In genomic region chr11:69663795-69664194, GRCm38 (mm10) we compare ENCODE assay signal across 9 mouse cellular contexts. TPM values are rescaled to one million over a fixed set of nuclear protein-coding genes. Genes with fewer than 3 reads are reported as not detected.
DNase-seq lines count a peak whose midpoint lies in the region; ATAC-seq and TF ChIP-seq lines count a peak whose summit lies in the region.
"Had no signal": no experiment of that assay in that cellular context is flagged by ENCODE, and none has a peak within 500 bp of the region (broad histone marks: within the 10 kb centered on the region; RNA-seq: fewer than 3 reads in every experiment).

No protein-coding gene starts in this region.

- WGBS in embryonic facial prominence, embryonic 14.5 days: 87% methylated on average over 6 of the region's 6 CpGs
- 78% methylated on average over 6 of the region's 6 CpGs for WGBS in liver, embryonic 11.5 days

- H3K4me2 ChIP-seq in embryonic facial prominence, embryonic 14.5 days (ENCODE audit: low read depth, low read length): no peak overlapping the region
- peak overlapping the region; percentile 75 for H3K4me2 ChIP-seq in liver, embryonic 11.5 days

- no peak overlapping the region for H3K4me3 ChIP-seq in ES-E14 (ENCODE audit: insufficient read depth in 1 of 2, low read depth in 1 of 2, low read length in 2 of 2, poor library complexity in 1 of 2, severe bottlenecking in 1 of 2)
- no peak overlapping the region for H3K4me3 ChIP-seq in embryonic facial prominence, embryonic 14.5 days (ENCODE audit: low read depth, low read length)
- peak overlapping the region; percentile 60 for H3K4me3 ChIP-seq in liver, embryonic 11.5 days (ENCODE audit: low read depth, low read length)

- H3K27me3 ChIP-seq in embryonic facial prominence, embryonic 14.5 days (replicated peaks; ENCODE audit: control insufficient read depth, insufficient read depth, low read length): no peaks in the 10 kb centered on the region
- H3K27me3 ChIP-seq in liver, embryonic 11.5 days (replicated peaks; ENCODE audit: control insufficient read depth, insufficient read depth, low read length): no peaks in the 10 kb centered on the region

- intact Hi-C loops in heart, postnatal 25 days (cut with DNase I): no loop called here

- H3K4me1 ChIP-seq in ES-E14 (ENCODE audit: control insufficient read depth in 2 of 2, insufficient read depth in 2 of 2, low read length in 2 of 2, poor library complexity in 1 of 2): peaks cover 0 to 10% of the 10 kb centered on the region in 2 experiments; a peak in 1 of 4 replicates
- peaks cover 7% of the 10 kb centered on the region for H3K4me1 ChIP-seq in embryonic facial prominence, embryonic 14.5 days (ENCODE audit: control insufficient read depth, insufficient read depth, low read length)
- H3K4me1 ChIP-seq in liver, embryonic 11.5 days (replicated peaks; ENCODE audit: control insufficient read depth, insufficient read depth, low read length): peaks cover 23% of the 10 kb centered on the region

- no peak for ATAC-seq in embryonic facial prominence, embryonic 14.5 days (ENCODE audit: low read depth)
- no peak for ATAC-seq in liver, embryonic 11.5 days (replicated peaks; ENCODE audit: low FRiP score)

- H3K27ac ChIP-seq in ES-E14 (ENCODE audit: insufficient read depth, low read depth, low read length, poor library complexity, severe bottlenecking): peak overlapping the region; percentile 96; the same call in 1 of the 2 replicates
- peak overlapping the region; percentile 93 for H3K27ac ChIP-seq in embryonic facial prominence, embryonic 14.5 days (replicated peaks; ENCODE audit: low read depth, low read length)
- peak overlapping the region; percentile 94; the same call in 1 of the 2 replicates for H3K27ac ChIP-seq in liver, embryonic 11.5 days (ENCODE audit: low read depth, low read length)

- no peaks in the 10 kb centered on the region for H3K9me3 ChIP-seq in ES-E14 (ENCODE audit: control insufficient read depth, insufficient read depth, low read depth, low read length)
- no peaks in the 10 kb centered on the region for H3K9me3 ChIP-seq in embryonic facial prominence, embryonic 14.5 days (ENCODE audit: control insufficient read depth, low read length)
- no peaks in the 10 kb centered on the region for H3K9me3 ChIP-seq in liver, embryonic 11.5 days (ENCODE audit: control insufficient read depth, low read length)

- DNase-seq in heart, adult 9 months (ENCODE audit: low spot score in 2 of 2): peak; percentile 39 to 50
- DNase-seq in heart, postnatal 25 days (ENCODE audit: low spot score): no peak
- DNase-seq in ES-E14 (ENCODE audit: low read depth, low spot score): no peak
- DNase-seq in embryonic facial prominence, embryonic 14.5 days (ENCODE audit: low spot score): no peak
- DNase-seq in liver, embryonic 11.5 days (ENCODE audit: low spot score): no peak
- no peak for DNase-seq in ovary, adult 18-20 months (ENCODE audit: low spot score)
- no peak for DNase-seq in right cerebral cortex, adult 2 months (ENCODE audit: low spot score in 2 of 2)
- DNase-seq in right cerebral cortex, postnatal 4 days: no peak

- in situ Hi-C loops in ES-E14 (cut with MboI; ENCODE audit: low sequenced_read_pairs in 2 of 2, unreplicated experiment in 2 of 2): no loop called here

- peak overlapping the region; percentile 81; the same call in 1 of the 2 replicates for H3K9ac ChIP-seq in ES-E14 (ENCODE audit: insufficient read depth, low read depth, low read length, poor library complexity, severe bottlenecking)
- H3K9ac ChIP-seq in embryonic facial prominence, embryonic 14.5 days (ENCODE audit: low read depth, low read length): 0 out of 2 replicates have a peak overlapping the region, but pooled peaks have one; percentile 6
- H3K9ac ChIP-seq in liver, embryonic 11.5 days (ENCODE audit: low read depth, low read length): peak overlapping the region; percentile 81

- H3K36me3 ChIP-seq in ES-E14 (ENCODE audit: control insufficient read depth, insufficient read depth, low read length, poor library complexity, severe bottlenecking): peaks cover 27% of the 10 kb centered on the region
- H3K36me3 ChIP-seq in embryonic facial prominence, embryonic 14.5 days (ENCODE audit: control insufficient read depth, insufficient read depth, low read length): peaks cover 60% of the 10 kb centered on the region
- H3K36me3 ChIP-seq in liver, embryonic 11.5 days (ENCODE audit: control insufficient read depth, insufficient read depth, low read length): peaks cover 33% of the 10 kb centered on the region

TF ChIP-seq in ES-E14, 5 proteins besides CTCF, POLR2A, EP300 and RAD21:
- TF ChIP-seq ZNF384 (IDR thresholded peaks at IDR 0.05; ENCODE audit: low read depth, low read length) (no peak), ZC3H11A (IDR thresholded peaks at IDR 0.05; ENCODE audit: borderline replicate concordance, low read depth, low read length) (no peak), CHD2 (IDR thresholded peaks at IDR 0.05; ENCODE audit: low read depth, low read length) (no peak), HCFC1 (IDR thresholded peaks at IDR 0.05; ENCODE audit: borderline replicate concordance, insufficient read depth, low read length) (no peak), MAFK (IDR thresholded peaks at IDR 0.05; ENCODE audit: insufficient read depth, low read depth, low read length) (no peak)

RNA-seq across cellular contexts. Expression of gene Mpdu1, which starts 1.4 kb away (rescaled TPM):
- 10 to 100 TPM; 15.2 to 16.5 TPM for total RNA-seq in heart, postnatal 25 days (2021)
- total RNA-seq in ES-E14 (2012; rRNA removed): 258 and 349 TPM in 2 replicates
- 29.1 and 33.6 TPM in 2 replicates for polyA plus RNA-seq in embryonic facial prominence, embryonic 14.5 days (2014; fragmentation: Nextera tagmentation; extraction: Ambion mirVana)
- 20.7 and 24.0 TPM in 2 replicates for polyA plus RNA-seq in liver, embryonic 11.5 days (2014; fragmentation: Nextera tagmentation; extraction: Ambion mirVana)

RNA-seq across cellular contexts. Expression of gene Cd68, which starts 2.2 kb away (rescaled TPM):
- 1 to 10 TPM; 7.1 to 7.7 TPM for total RNA-seq in heart, postnatal 25 days (2021)
- 23.4 and 32.7 TPM in 2 replicates for total RNA-seq in ES-E14 (2012; rRNA removed)
- polyA plus RNA-seq in embryonic facial prominence, embryonic 14.5 days (2014; fragmentation: Nextera tagmentation; extraction: Ambion mirVana): 22.0 and 25.5 TPM in 2 replicates
- polyA plus RNA-seq in liver, embryonic 11.5 days (2014; fragmentation: Nextera tagmentation; extraction: Ambion mirVana): 21.0 and 22.0 TPM in 2 replicates

RNA-seq across cellular contexts. Expression of gene Eif4a1, which starts 8.4 kb away (rescaled TPM):
- 100 to 1,000 TPM; 201 to 206 TPM for total RNA-seq in heart, postnatal 25 days (2021)
- total RNA-seq in ES-E14 (2012; rRNA removed): 1,512 and 1,948 TPM in 2 replicates
- 525 and 575 TPM in 2 replicates for polyA plus RNA-seq in embryonic facial prominence, embryonic 14.5 days (2014; fragmentation: Nextera tagmentation; extraction: Ambion mirVana)
- polyA plus RNA-seq in liver, embryonic 11.5 days (2014; fragmentation: Nextera tagmentation; extraction: Ambion mirVana): 755 and 757 TPM in 2 replicates

RNA-seq across cellular contexts. Expression of gene Sox15, which starts 8.7 kb away (rescaled TPM):
- not detected for total RNA-seq in heart, postnatal 25 days (2021)
- 6.6 and 8.2 TPM in 2 replicates for total RNA-seq in ES-E14 (2012; rRNA removed)
- 1.7 and 2.9 TPM in 2 replicates for polyA plus RNA-seq in embryonic facial prominence, embryonic 14.5 days (2014; fragmentation: Nextera tagmentation; extraction: Ambion mirVana)
- not detected in 2 replicates for polyA plus RNA-seq in liver, embryonic 11.5 days (2014; fragmentation: Nextera tagmentation; extraction: Ambion mirVana)
- total RNA-seq: heart, postnatal 36 days had no signal

RNA-seq across cellular contexts. Expression of gene Senp3, which starts 18.1 kb away (rescaled TPM):
- 10 to 100 TPM; 31.7 to 33.5 TPM for total RNA-seq in heart, postnatal 25 days (2021)
- total RNA-seq in ES-E14 (2012; rRNA removed): 265 and 282 TPM in 2 replicates
- 73.6 and 88.4 TPM in 2 replicates for polyA plus RNA-seq in embryonic facial prominence, embryonic 14.5 days (2014; fragmentation: Nextera tagmentation; extraction: Ambion mirVana)
- polyA plus RNA-seq in liver, embryonic 11.5 days (2014; fragmentation: Nextera tagmentation; extraction: Ambion mirVana): 75.4 and 79.1 TPM in 2 replicates

Comparison
In these comparisons a context has a peak if more than half of its experiments do, and no peak if none do; other contexts are left out.
1. DNase-seq: peak in heart, adult 9 months (2 of 2); none in heart, postnatal 25 days (single experiment), ES-E14 (single experiment), embryonic facial prominence, embryonic 14.5 days (single experiment), liver, embryonic 11.5 days (single experiment), ovary, adult 18-20 months (single experiment), right cerebral cortex, adult 2 months (0 of 2) and right cerebral cortex, postnatal 4 days (single experiment).
2. H3K9ac ChIP-seq: peak in every context shown above with its lines; median percentile 81 in ES-E14; 81 in liver, embryonic 11.5 days; 6 in embryonic facial prominence, embryonic 14.5 days.
3. RNA of gene Mpdu1, which starts 1.4 kb away (total RNA-seq): 258 to 349 TPM in ES-E14; 15.2 to 16.5 TPM in heart, postnatal 25 days; every median in the first group is over 10 times any median in the second.
4. Peak in every context shown above with its lines, with median percentiles within 50 percentile points of each other: H3K27ac ChIP-seq.